Mouse (Mus musculus): ENCODE measurements around the gene Tomm70a. TPM values are rescaled to one million over a fixed set of nuclear protein-coding genes. Genes with fewer than 3 reads are reported as not detected.

Gene Tomm70a
- 3.4 and 4.8 TPM in 2 replicates for polyA plus RNA-seq (2012; rRNA removed)

GRCm38 (mm10) chr16:57120913-57121815 is at the start of gene Tomm70a:
Gene Tomm70a (plus strand): TSS chr16:57121703.

GRCm38 (mm10) chr16:57166611-57167513 is 45.4 kb downstream of the Tomm70a start, which contains the start of gene Nit2:
Gene Nit2 (minus strand): TSS chr16:57167341.

Other genes starting within 250 kb of the Tomm70a start
- 6.5 and 6.8 TPM in 2 replicates for gene Tmem45a, start 235.5 kb upstream of the Tomm70a start, polyA plus RNA-seq (2012; rRNA removed)
- gene Lnp1, start 193.6 kb upstream of the Tomm70a start, polyA plus RNA-seq (2012; rRNA removed): not detected in 2 replicates
- gene Tmem45a2, start 50.3 kb upstream of the Tomm70a start, polyA plus RNA-seq (2012; rRNA removed): 0.06 TPM in 2 replicates
- gene Nit2, start 45.6 kb downstream of the Tomm70a start, polyA plus RNA-seq (2012; rRNA removed): 4.2 and 5.5 TPM in 2 replicates
- 0.82 and 1.2 TPM in 2 replicates for gene Tbc1d23, start 109.8 kb downstream of the Tomm70a start, polyA plus RNA-seq (2012; rRNA removed)
- not detected in 2 replicates for gene Tmem30c, start 171.2 kb downstream of the Tomm70a start, polyA plus RNA-seq (2012; rRNA removed)
- 1.8 and 2.4 TPM in 2 replicates for gene Filip1l, start 231.4 kb downstream of the Tomm70a start, polyA plus RNA-seq (2012; rRNA removed)